Mouse (Mus musculus) hindbrain, embryonic 13.5 days (tissue): ENCODE measurements around the gene Ttc28. TPM values are rescaled to one million over a fixed set of nuclear protein-coding genes. Genes with fewer than 3 reads are reported as not detected.

Experiments used
- ATAC-seq: fragments of 200-750 bp; cut with Nextera tagmentation; 2 replicates; pipeline ENCODE4 v1.8.0; 2017; ENCODE audit warnings: moderate TSS enrichment; ENCODE audit not compliant: low FRiP score
- H3K27ac ChIP-seq: fragments of 300-500 bp; sonication (generic); 2 replicates; pipeline ENCODE4 v1.5.1; 2015; ENCODE audit warnings: inconsistent platforms, mild to moderate bottlenecking, moderate library complexity
- H3K27me3 ChIP-seq: fragments of 300-500 bp; sonication (generic); 2 replicates; pipeline ENCODE4 v1.6.1; 2015; ENCODE audit warnings: mild to moderate bottlenecking, inconsistent platforms
- H3K36me3 ChIP-seq: fragments of 300-500 bp; sonication (generic); 2 replicates; pipeline ENCODE4 v1.6.1; 2015; ENCODE audit warnings: mild to moderate bottlenecking, inconsistent platforms
- H3K4me1 ChIP-seq: fragments of 300-500 bp; sonication (generic); replicated peaks from 2 replicates; pipeline ENCODE4 v1.6.1; 2015; ENCODE audit warnings: inconsistent platforms
- H3K4me2 ChIP-seq: fragments of 300-500 bp; sonication (generic); 2 replicates; pipeline ENCODE4 v1.6.1; 2015; ENCODE audit warnings: inconsistent platforms, mild to moderate bottlenecking, moderate library complexity
- H3K4me3 ChIP-seq: fragments of 300-500 bp; sonication (generic); 2 replicates; pipeline ENCODE4 v1.5.1; 2015; ENCODE audit warnings: mild to moderate bottlenecking, inconsistent platforms
- H3K9ac ChIP-seq: fragments of 300-500 bp; sonication (generic); 2 replicates; pipeline ENCODE4 v1.6.1; 2015; ENCODE audit warnings: mild to moderate bottlenecking, inconsistent platforms
- H3K9me3 ChIP-seq: fragments of 300-500 bp; sonication (generic); 2 replicates; pipeline ENCODE4 v1.6.1; 2016; ENCODE audit warnings: inconsistent platforms
- WGBS: fragments of 180-500 bp; shearing (Covaris S2); methylation state at CpG from one replicate; pipeline ENCODE4 v1.1.7; 2015; 5-methylcytosine and 5-hydroxymethylcytosine counted together
- polyA plus RNA-seq: library from polyadenylated mRNA; unstranded; fragments of >200 nt; fragmentation: Nextera tagmentation; extraction: Ambion mirVana; gene quantifications from 2 replicates; pipeline ENCODE4 v1.2.1, GENCODE M21; 2015

Gene Ttc28
- polyA plus RNA-seq, 1 experiment from 2014 or later, result 20.2 TPM

- no peak overlapping the region for H3K9ac ChIP-seq
- no peak overlapping the region for H3K27ac ChIP-seq
- no peaks in the 10 kb centered on the region for H3K27me3 ChIP-seq
- WGBS, result 92% methylated on average over 3 of the region's 3 CpGs
- H3K9me3 ChIP-seq, result no peaks in the 10 kb centered on the region
- H3K4me1 ChIP-seq, result no peaks in the 10 kb centered on the region
- H3K4me3 ChIP-seq, result no peak overlapping the region
- ATAC-seq, result no peak
- H3K36me3 ChIP-seq, result no peaks in the 10 kb centered on the region
- H3K4me2 ChIP-seq, result no peak overlapping the region
Observed at GRCm38 (mm10) chr5:111304730-111305129, 425.1 kb downstream of the Ttc28 start.

- 79% methylated on average over 6 of the region's 6 CpGs for WGBS
- no peak overlapping the region for H3K4me2 ChIP-seq
- H3K36me3 ChIP-seq, result no peaks in the 10 kb centered on the region
- H3K4me1 ChIP-seq, result no peaks in the 10 kb centered on the region
- ATAC-seq, result no peak
- no peak overlapping the region for H3K4me3 ChIP-seq
- H3K9ac ChIP-seq, result no peak overlapping the region
- H3K27me3 ChIP-seq, result no peaks in the 10 kb centered on the region
- no peaks in the 10 kb centered on the region for H3K9me3 ChIP-seq
- H3K27ac ChIP-seq, result no peak overlapping the region
Observed at GRCm38 (mm10) chr5:111310185-111310584, 430.6 kb downstream of the Ttc28 start.

GRCm38 (mm10) chr5:111313833-111314232 is 434.2 kb downstream of the Ttc28 start:
- H3K27ac ChIP-seq, result no peak overlapping the region
- H3K36me3 ChIP-seq, result no peaks in the 10 kb centered on the region
- no peak overlapping the region for H3K4me2 ChIP-seq
- 87% methylated on average over 9 of the region's 9 CpGs for WGBS
- no peaks in the 10 kb centered on the region for H3K27me3 ChIP-seq
- no peaks in the 10 kb centered on the region for H3K9me3 ChIP-seq
- no peak overlapping the region for H3K9ac ChIP-seq
- no peaks in the 10 kb centered on the region for H3K4me1 ChIP-seq
- ATAC-seq, result no peak
- no peak overlapping the region for H3K4me3 ChIP-seq

GRCm38 (mm10) chr5:111315061-111315460 is 435.5 kb downstream of the Ttc28 start:
- Histone ChIP-seq H3K9ac (no peak overlapping the region), H3K4me1 (no peaks in the 10 kb centered on the region), H3K9me3 (no peaks in the 10 kb centered on the region), H3K27ac (no peak overlapping the region), H3K36me3 (no peaks in the 10 kb centered on the region), H3K27me3 (no peaks in the 10 kb centered on the region), H3K4me2 (no peak overlapping the region), H3K4me3 (no peak overlapping the region)
- WGBS, result 91% methylated on average over 6 of the region's 6 CpGs
- ATAC-seq, result no peak

GRCm38 (mm10) chr5:111317526-111317925 is 437.9 kb downstream of the Ttc28 start:
- no peaks in the 10 kb centered on the region for H3K4me1 ChIP-seq
- no peak overlapping the region for H3K4me3 ChIP-seq
- H3K9ac ChIP-seq, result no peak overlapping the region
- H3K27me3 ChIP-seq, result no peaks in the 10 kb centered on the region
- WGBS, result 87% methylated on average over 3 of the region's 3 CpGs
- H3K9me3 ChIP-seq, result no peaks in the 10 kb centered on the region
- H3K27ac ChIP-seq, result no peak overlapping the region
- ATAC-seq, result no peak
- H3K4me2 ChIP-seq, result no peak overlapping the region
- H3K36me3 ChIP-seq, result no peaks in the 10 kb centered on the region

- no peaks in the 10 kb centered on the region for H3K36me3 ChIP-seq
- H3K4me2 ChIP-seq, result no peak overlapping the region
- no peak overlapping the region for H3K27ac ChIP-seq
- no peak for ATAC-seq
- H3K9me3 ChIP-seq, result no peaks in the 10 kb centered on the region
- H3K4me1 ChIP-seq, result no peaks in the 10 kb centered on the region
- no peak overlapping the region for H3K9ac ChIP-seq
- H3K27me3 ChIP-seq, result no peaks in the 10 kb centered on the region
- WGBS, result 85% methylated on average over 1 of the region's 1 CpGs
- H3K4me3 ChIP-seq, result no peak overlapping the region
Observed at GRCm38 (mm10) chr5:111318946-111319345, 439.3 kb downstream of the Ttc28 start.

GRCm38 (mm10) chr5:111325813-111326212 is 446.2 kb downstream of the Ttc28 start:
- H3K4me2 ChIP-seq, result no peak overlapping the region
- H3K4me3 ChIP-seq, result no peak overlapping the region
- peaks cover 6% of the 10 kb centered on the region for H3K4me1 ChIP-seq
- ATAC-seq, result no peak
- H3K27me3 ChIP-seq, result no peaks in the 10 kb centered on the region
- H3K9me3 ChIP-seq, result no peaks in the 10 kb centered on the region
- no peaks in the 10 kb centered on the region for H3K36me3 ChIP-seq
- no peak overlapping the region for H3K27ac ChIP-seq
- no peak overlapping the region for H3K9ac ChIP-seq
- WGBS, result 24% methylated on average over 1 of the region's 1 CpGs

GRCm38 (mm10) chr5:111327420-111327819 is 447.8 kb downstream of the Ttc28 start:
- Histone ChIP-seq H3K4me1 (peaks cover 19% of the 10 kb centered on the region), H3K9me3 (no peaks in the 10 kb centered on the region), H3K4me3 (no peak overlapping the region), H3K4me2 (no peak overlapping the region), H3K9ac (no peak overlapping the region), H3K36me3 (no peaks in the 10 kb centered on the region), H3K27ac (no peak overlapping the region), H3K27me3 (no peaks in the 10 kb centered on the region)
- ATAC-seq, result no peak
- 87% methylated on average over 7 of the region's 7 CpGs for WGBS

- 27% methylated on average over 10 of the region's 10 CpGs for WGBS
- Histone ChIP-seq H3K36me3 (peaks cover 10% of the 10 kb centered on the region), H3K9ac (peak overlapping the region; percentile 97), H3K4me1 (peaks cover 23% of the 10 kb centered on the region), H3K4me3 (peak overlapping the region; percentile 93), H3K4me2 (peak overlapping the region; percentile 62), H3K27ac (peak overlapping the region; percentile 92), H3K9me3 (no peaks in the 10 kb centered on the region), H3K27me3 (no peaks in the 10 kb centered on the region)
- peak; percentile 54 for ATAC-seq
Observed at GRCm38 (mm10) chr5:111329782-111330416, 450.3 kb downstream of the Ttc28 start.

GRCm38 (mm10) chr5:111330417-111331098 is 451.0 kb downstream of the Ttc28 start, which contains the start of gene Pitpnb:
Pitpnb (plus strand) TSS chr5:111330763.
- Histone ChIP-seq H3K4me2 (peak within 1 kb of the TSS; percentile 86), H3K36me3 (peaks cover 10% of the 10 kb centered on the region), H3K4me1 (peaks cover 23% of the 10 kb centered on the region), H3K4me3 (peak within 1 kb of the TSS; percentile 93), H3K9me3 (no peaks in the 10 kb centered on the region), H3K9ac (peak within 1 kb of the TSS; percentile 97), H3K27ac (peak within 1 kb of the TSS; percentile 92), H3K27me3 (no peaks in the 10 kb centered on the region)
- WGBS, result under 1% methylated on average over 69 of the region's 78 CpGs
- ATAC-seq, result peak; percentile 98

- WGBS, result 2% methylated on average over 14 of the region's 14 CpGs
- peak; percentile 61; the same call in 1 of the 2 replicates for ATAC-seq
Observed at GRCm38 (mm10) chr5:111331099-111331435, 451.5 kb downstream of the Ttc28 start.

GRCm38 (mm10) chr5:111335939-111336691 is 456.5 kb downstream of the Ttc28 start:
- H3K27ac ChIP-seq, result no peak overlapping the region
- peaks cover 17% of the 10 kb centered on the region for H3K4me1 ChIP-seq
- no peaks in the 10 kb centered on the region for H3K27me3 ChIP-seq
- H3K9ac ChIP-seq, result no peak overlapping the region
- no peak overlapping the region for H3K4me2 ChIP-seq
- ATAC-seq, result no peak
- H3K36me3 ChIP-seq, result peaks cover 47% of the 10 kb centered on the region
- no peak overlapping the region for H3K4me3 ChIP-seq
- no peaks in the 10 kb centered on the region for H3K9me3 ChIP-seq
- 94% methylated on average over 8 of the region's 8 CpGs for whole genome bisulfite sequencing

More at GRCm38 (mm10) chr5:111331099-111331435, 451.5 kb downstream of the Ttc28 start:
- Histone ChIP-seq H3K9ac (peak overlapping the region; percentile 97), H3K4me2 (peak overlapping the region; percentile 86), H3K27me3 (no peaks in the 10 kb centered on the region), H3K9me3 (no peaks in the 10 kb centered on the region), H3K4me1 (peaks cover 23% of the 10 kb centered on the region), H3K4me3 (peak overlapping the region; percentile 93), H3K27ac (peak overlapping the region; percentile 91), H3K36me3 (peaks cover 13% of the 10 kb centered on the region)
